Mouse (Mus musculus) CH12.LX (cell line): Measurements from ENCODE around the gene Grid2. TPM values are rescaled to one million over a fixed set of nuclear protein-coding genes. Genes with fewer than 3 reads are reported as not detected.

ENCODE experiments used
- DNase-seq: peaks from one replicate; pipeline ENCODE4 v3.0.0-alpha.2; 2013; ENCODE audit errors: extremely low read depth
- H3K27ac ChIP-seq: 2 replicates; pipeline ENCODE4 v1.5.1; 2012; ENCODE audit warnings: low read depth, mild to moderate bottlenecking, control low read depth, moderate library complexity; ENCODE audit not compliant: insufficient read depth
- H3K27me3 ChIP-seq: replicated peaks from 2 replicates; pipeline ENCODE3; 2012; ENCODE audit warnings: inconsistent platforms
- H3K36me3 ChIP-seq, 2 experiments: replicated peaks in 1 of 2; 2 replicates each; pipeline versions ENCODE3 to v1.6.1; 2012; ENCODE audit warnings: inconsistent platforms in 1 of 2, low read length in 1 of 2, mild to moderate bottlenecking in 1 of 2, mixed read lengths in 1 of 2, moderate library complexity in 1 of 2; ENCODE audit not compliant: control insufficient read depth in 1 of 2, insufficient read depth in 1 of 2
- H3K4me1 ChIP-seq, 2 experiments: 2 replicates each; pipeline ENCODE4 v1.6.1; 2012; ENCODE audit warnings: inconsistent platforms in 1 of 2, moderate library complexity in 1 of 2; ENCODE audit not compliant: insufficient read depth in 2 of 2, control insufficient read depth in 1 of 2
- H3K4me2 ChIP-seq: 2 replicates; pipeline ENCODE4 v1.6.1; 2012; ENCODE audit warnings: low read depth, mild to moderate bottlenecking, control low read depth; ENCODE audit not compliant: poor library complexity, insufficient read depth, severe bottlenecking
- H3K4me3 ChIP-seq, 3 experiments: fragments of 150-350 bp in 1 of 3; sonication (generic) in 1 of 3; replicated peaks in 1 of 3; 2 replicates each; pipeline versions ENCODE3 to v1.5.1; 2011 to 2012; ENCODE audit warnings: low read depth in 2 of 3, low read length in 2 of 3, mild to moderate bottlenecking in 2 of 3, moderate library complexity in 2 of 3, control low read depth in 1 of 3, improper control_type of control experiment in 1 of 3, inconsistent platforms in 1 of 3, mixed read lengths in 1 of 3; ENCODE audit not compliant: poor library complexity in 1 of 3
- H3K79me2 ChIP-seq: replicated peaks from 2 replicates; pipeline ENCODE4 v1.6.1; 2012; ENCODE audit warnings: mild to moderate bottlenecking, moderate library complexity; ENCODE audit not compliant: control insufficient read depth, poor library complexity, insufficient read depth, severe bottlenecking; ENCODE audit errors: extremely low read depth
- H3K9ac ChIP-seq: 2 replicates; pipeline ENCODE4 v1.6.1; 2012; ENCODE audit warnings: low read depth, mild to moderate bottlenecking, control low read depth, moderate library complexity; ENCODE audit not compliant: insufficient read depth
- H3K9me3 ChIP-seq: replicated peaks from 2 replicates; pipeline ENCODE3; 2012; ENCODE audit warnings: low read length, inconsistent platforms, mixed read lengths
- BHLHE40 ChIP-seq: IDR thresholded peaks from 2 replicates; pipeline ENCODE4 v1.6.1; 2011; ENCODE audit warnings: mild to moderate bottlenecking, low read depth, low read length, improper control_type of control experiment
- CHD1 ChIP-seq: IDR thresholded peaks from 2 replicates; pipeline ENCODE4 v1.6.1; 2012; ENCODE audit warnings: low read depth, low read length, improper control_type of control experiment, inconsistent platforms
- CTCF ChIP-seq, 2 experiments: IDR thresholded peaks in 1 of 2; conservative IDR thresholded peaks in 1 of 2; 2 replicates each; pipeline ENCODE4 v1.5.1; 2011 to 2012; ENCODE audit warnings: low read depth in 2 of 2, low read length in 2 of 2, improper control_type of control experiment in 1 of 2, inconsistent platforms in 1 of 2, mild to moderate bottlenecking in 1 of 2, moderate library complexity in 1 of 2
- ELF1 ChIP-seq: IDR thresholded peaks from 2 replicates; pipeline ENCODE4 v1.6.1; 2014; ENCODE audit warnings: low read depth, mild to moderate bottlenecking, inconsistent platforms, low read length, improper control_type of control experiment
- GABPA ChIP-seq: IDR thresholded peaks from 2 replicates; pipeline ENCODE4 v1.6.1; 2012; ENCODE audit warnings: low read depth, low read length, improper control_type of control experiment, inconsistent platforms; ENCODE audit not compliant: insufficient replicate concordance
- JUN ChIP-seq: IDR thresholded peaks from 2 replicates; pipeline ENCODE4 v1.6.1; 2011; ENCODE audit warnings: low read depth, mild to moderate bottlenecking, low read length, improper control_type of control experiment, moderate library complexity; ENCODE audit not compliant: insufficient read depth
- JUND ChIP-seq: conservative IDR thresholded peaks from 2 replicates; pipeline ENCODE4 v1.6.1; 2011; ENCODE audit warnings: low read depth, low read length, improper control_type of control experiment
- MAFK ChIP-seq: IDR thresholded peaks from 2 replicates; pipeline ENCODE4 v1.6.1; 2011; ENCODE audit warnings: low read length, improper control_type of control experiment; ENCODE audit not compliant: insufficient replicate concordance
- MAZ ChIP-seq: IDR thresholded peaks from 2 replicates; pipeline ENCODE4 v1.6.1; 2012; ENCODE audit warnings: low read depth, mild to moderate bottlenecking, inconsistent platforms, low read length, improper control_type of control experiment, moderate library complexity
- MEF2A ChIP-seq: IDR thresholded peaks from 2 replicates; pipeline ENCODE4 v1.6.1; 2014; ENCODE audit warnings: low read depth, mild to moderate bottlenecking, inconsistent platforms, low read length, improper control_type of control experiment, borderline replicate concordance
- MYC ChIP-seq: IDR thresholded peaks from 2 replicates; pipeline ENCODE4 v1.6.1; 2011; ENCODE audit warnings: low read depth, mild to moderate bottlenecking, improper control_type of control experiment, low read length
- NELFE ChIP-seq: IDR thresholded peaks from 2 replicates; pipeline ENCODE4 v1.6.1; 2011; ENCODE audit warnings: low read depth, low read length, improper control_type of control experiment
- NRF1 ChIP-seq: IDR thresholded peaks from 2 replicates; pipeline ENCODE4 v1.6.1; 2014; ENCODE audit warnings: low read depth, mild to moderate bottlenecking, inconsistent platforms, low read length, improper control_type of control experiment, moderate library complexity
- POLR2A ChIP-seq: IDR thresholded peaks from 2 replicates; pipeline ENCODE4 v1.6.1; 2011; ENCODE audit warnings: low read depth, mild to moderate bottlenecking, improper control_type of control experiment, low read length
- RAD21 ChIP-seq: IDR thresholded peaks from 2 replicates; pipeline ENCODE4 v1.6.1; 2011; ENCODE audit warnings: low read depth, mild to moderate bottlenecking, low read length, improper control_type of control experiment, moderate library complexity
- SIN3A ChIP-seq: IDR thresholded peaks from 2 replicates; pipeline ENCODE4 v1.6.1; 2012; ENCODE audit warnings: low read length, improper control_type of control experiment, inconsistent platforms
- SMC3 ChIP-seq: IDR thresholded peaks from 2 replicates; pipeline ENCODE4 v1.6.1; 2011; ENCODE audit warnings: low read depth, low read length, improper control_type of control experiment
- USF1 ChIP-seq: IDR thresholded peaks from 2 replicates; pipeline ENCODE4 v1.6.1; 2014; ENCODE audit warnings: low read depth, mild to moderate bottlenecking, inconsistent platforms, low read length, improper control_type of control experiment
- dilution Hi-C: fragments of 300-500 bp; cut with MboI; formaldehyde crosslinking; loops from 2 replicates; pipeline ENCODE4 v1.14.3; 2020; ENCODE audit warnings: low sequenced_read_pairs; ENCODE audit not compliant: extremely low pct_unique_long_range_greater_than_20kb, extremely low pct_ligation_motif_present
- in situ Hi-C: fragments of 300-500 bp; cut with MboI; formaldehyde crosslinking; loops from 3 replicates; pipeline ENCODE4 v1.14.3; 2019; ENCODE audit warnings: low sequenced_read_pairs, low pct_ligation_motif_present, low pct_unique_long_range_greater_than_20kb, mixed read lengths
- polyA plus RNA-seq: library from polyadenylated mRNA; unstranded; fragments of >175 nt; gene quantifications from 2 replicates; pipeline ENCODE4 v1.2.1, GENCODE M21; 2012; ENCODE audit warnings: low read depth; ENCODE audit not compliant: insufficient read length
- total RNA-seq, 2 experiments: library from RNA; depleted of rRNA; stranded (reverse); fragments of 300-350 nt in 1 of 2; fragments of >200 nt in 1 of 2; gene quantifications; 2 replicates each; pipeline ENCODE4 v1.2.3; 2012 to 2014

The Grid2 gene
- total and polyA plus RNA-seq, 3 experiments, result not detected

- DNase-seq, result no peak
- Histone ChIP-seq H3K9me3 (peaks cover 15% of the 10 kb centered on the region), H3K79me2 (no peaks in the 10 kb centered on the region), H3K9ac (no peak overlapping the region), H3K4me3 (no peak overlapping the region), H3K27me3 (no peaks in the 10 kb centered on the region), H3K4me2 (no peak overlapping the region), H3K36me3 (no peaks in the 10 kb centered on the region), H3K4me1 (no peaks in the 10 kb centered on the region), H3K27ac (no peak overlapping the region)
- dilution Hi-C loops, result no loop called here
- in situ Hi-C loops, result no loop called here
- TF ChIP-seq SMC3 (no peak), ELF1 (no peak)
Measured at GRCm38 (mm10) chr6:63701684-63702083, 446.0 kb downstream of the Grid2 start.

- in situ Hi-C loops (no loop called here), dilution Hi-C loops (no loop called here)
- no peak overlapping the region for H3K4me2 ChIP-seq
- no peak overlapping the region for H3K27ac ChIP-seq
- H3K36me3 ChIP-seq, result no peaks in the 10 kb centered on the region
- no peak overlapping the region for H3K4me3 ChIP-seq
- H3K27me3 ChIP-seq, result no peaks in the 10 kb centered on the region
- H3K4me1 ChIP-seq, result no peaks in the 10 kb centered on the region
- no peak for DNase-seq
- H3K79me2 ChIP-seq, result no peaks in the 10 kb centered on the region
- no peak for TF ChIP-seq MAZ
- TF ChIP-seq JUND, result no peak
- TF ChIP-seq MYC, result no peak
- TF ChIP-seq MAFK, result no peak
- no peak for TF ChIP-seq USF1
- no peak for TF ChIP-seq NELFE
- no peak for TF ChIP-seq CTCF (conservative IDR thresholded peaks at IDR 0.05 in 1 of 2, IDR thresholded peaks at IDR 0.05 in 1 of 2; ENCODE audit: low read depth in 2 of 2, low read length in 2 of 2)
- TF ChIP-seq POLR2A, result no peak
- TF ChIP-seq GABPA, result no peak
- no peak for TF ChIP-seq JUN
- TF ChIP-seq SIN3A, result no peak
- H3K9ac ChIP-seq, result no peak overlapping the region
- H3K9me3 ChIP-seq, result peaks cover 30% of the 10 kb centered on the region
Measured at GRCm38 (mm10) chr6:63733740-63734139, 478.1 kb downstream of the Grid2 start.

GRCm38 (mm10) chr6:63762535-63762934 lies 506.9 kb downstream of the Grid2 start:
- no peak for DNase-seq
- H3K4me1 ChIP-seq, result no peaks in the 10 kb centered on the region
- H3K4me2 ChIP-seq, result no peak overlapping the region
- no peaks in the 10 kb centered on the region for H3K27me3 ChIP-seq
- H3K36me3 ChIP-seq, result no peaks in the 10 kb centered on the region
- H3K4me3 ChIP-seq, result no peak overlapping the region
- H3K9ac ChIP-seq, result no peak overlapping the region
- peaks cover 13% of the 10 kb centered on the region for H3K9me3 ChIP-seq
- in situ Hi-C loops, result no loop called here
- dilution Hi-C loops, result no loop called here
- H3K79me2 ChIP-seq, result no peaks in the 10 kb centered on the region
- H3K27ac ChIP-seq, result no peak overlapping the region
- TF ChIP-seq CHD1 (no peak), NRF1 (no peak), BHLHE40 (no peak), MEF2A (no peak), RAD21 (no peak), USF1 (no peak)
- TF ChIP-seq, all 38 proteins: peak for 0
